Mouse (Mus musculus) stomach, embryonic 16.5 days (tissue): ENCODE measurements around the gene Ank3. TPM values are rescaled to one million over a fixed set of nuclear protein-coding genes. Genes with fewer than 3 reads are reported as not detected.

Experiments used
- ATAC-seq: fragments of 200-750 bp; cut with Nextera tagmentation; 2 replicates; pipeline ENCODE4 v1.8.0; 2017; ENCODE audit warnings: moderate number of reproducible peaks, moderate TSS enrichment; ENCODE audit not compliant: insufficient read depth, low FRiP score
- H3K27ac ChIP-seq: fragments of 300-500 bp; sonication (generic); 2 replicates; pipeline ENCODE4 v1.5.1; 2014; ENCODE audit warnings: low read length
- H3K27me3 ChIP-seq: fragments of 300-500 bp; sonication (generic); 2 replicates; pipeline ENCODE4 v1.6.1; 2014; ENCODE audit warnings: low read length, control low read depth, mixed read lengths; ENCODE audit not compliant: control insufficient read depth, insufficient read depth
- H3K36me3 ChIP-seq: fragments of 300-500 bp; sonication (generic); 2 replicates; pipeline ENCODE4 v1.6.1; 2014; ENCODE audit warnings: low read length; ENCODE audit not compliant: control insufficient read depth, insufficient read depth
- H3K4me1 ChIP-seq: fragments of 300-500 bp; sonication (generic); 2 replicates; pipeline ENCODE4 v1.6.1; 2014; ENCODE audit warnings: low read length, control low read depth, mixed read lengths; ENCODE audit not compliant: control insufficient read depth, insufficient read depth
- H3K4me2 ChIP-seq: fragments of 300-500 bp; sonication (generic); 2 replicates; pipeline ENCODE4 v1.6.1; 2014; ENCODE audit warnings: low read depth, low read length, mixed read lengths
- H3K4me3 ChIP-seq: fragments of 300-500 bp; sonication (generic); replicated peaks from 2 replicates; pipeline ENCODE4 v1.5.1; 2014; ENCODE audit warnings: mild to moderate bottlenecking, low read length
- H3K9ac ChIP-seq: fragments of 300-500 bp; sonication (generic); 2 replicates; pipeline ENCODE4 v1.6.1; 2014; ENCODE audit warnings: low read length
- H3K9me3 ChIP-seq: fragments of 300-500 bp; sonication (generic); replicated peaks from 2 replicates; pipeline ENCODE4 v1.6.1; 2016; ENCODE audit warnings: low read length, control low read depth; ENCODE audit not compliant: control insufficient read depth
- WGBS: fragments of 180-500 bp; shearing (Covaris S2); extraction: QIAGEN DNeasy Blood & Tissue Kit; methylation state at CpG from one replicate; pipeline ENCODE4 v1.1.7; 2014; 5-methylcytosine and 5-hydroxymethylcytosine counted together
- polyA plus RNA-seq: library from polyadenylated mRNA; unstranded; fragments of >200 nt; fragmentation: Nextera tagmentation; extraction: Ambion mirVana; gene quantifications from 2 replicates; pipeline ENCODE4 v1.2.1, GENCODE M21; 2015

Ank3 gene
- polyA plus RNA-seq, 1 experiment from 2014 or later, result 37.7 TPM

DNA sequence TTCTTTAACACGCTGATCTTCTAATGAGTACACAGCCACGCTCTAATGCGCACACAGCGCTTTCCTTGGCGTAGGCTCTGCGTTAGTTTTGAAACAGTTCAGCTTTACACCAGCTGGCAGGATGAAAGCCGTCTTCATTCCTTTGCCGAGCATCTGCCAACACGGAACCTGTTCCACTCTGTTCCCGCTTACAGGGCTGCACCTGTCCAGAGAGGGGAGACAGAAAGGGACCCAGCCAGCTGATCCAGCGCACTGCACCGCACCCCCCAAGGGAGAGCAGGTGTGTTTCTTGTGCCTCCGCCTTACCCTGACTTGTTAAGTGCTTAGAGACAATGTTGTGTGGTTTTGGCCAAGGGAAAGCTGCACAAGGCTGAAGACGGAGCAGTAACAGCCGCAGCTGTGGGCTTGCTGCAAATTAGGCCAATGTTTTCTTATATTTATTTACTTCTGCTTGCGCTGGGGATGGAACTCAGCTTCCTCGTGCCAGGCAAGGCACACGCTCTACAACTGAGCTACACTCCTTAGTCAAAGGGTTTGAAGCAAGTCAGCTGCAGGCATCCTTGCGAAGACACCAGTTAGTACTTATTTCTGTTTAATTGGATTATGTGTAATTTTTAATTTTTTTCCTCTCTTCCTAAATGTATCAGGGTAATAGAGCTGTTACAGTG, 661.6 kb downstream of the Ank3 start:
- Histone ChIP-seq H3K27ac (no peak overlapping the region), H3K27me3 (no peaks in the 10 kb centered on the region), H3K9me3 (no peaks in the 10 kb centered on the region), H3K4me2 (no peak overlapping the region), H3K4me1 (no peaks in the 10 kb centered on the region), H3K9ac (no peak overlapping the region), H3K4me3 (no peak overlapping the region), H3K36me3 (no peaks in the 10 kb centered on the region)
- no peak for ATAC-seq
- 44% methylated on average over 19 of the region's 19 CpGs for WGBS

- Histone ChIP-seq H3K4me3 (no peak overlapping the region), H3K4me2 (no peak overlapping the region), H3K27me3 (no peaks in the 10 kb centered on the region), H3K27ac (no peak overlapping the region), H3K36me3 (no peaks in the 10 kb centered on the region), H3K9ac (no peak overlapping the region), H3K9me3 (no peaks in the 10 kb centered on the region), H3K4me1 (no peaks in the 10 kb centered on the region)
- peak; percentile 44; the same call in 1 of the 2 replicates for ATAC-seq
- 33% methylated on average over 10 of the region's 10 CpGs for WGBS
Observed at GRCm38 (mm10) chr10:70060689-70061081, 662.1 kb downstream of the Ank3 start.

- Histone ChIP-seq H3K4me1 (no peaks in the 10 kb centered on the region), H3K27ac (no peak overlapping the region), H3K27me3 (no peaks in the 10 kb centered on the region), H3K9me3 (no peaks in the 10 kb centered on the region), H3K36me3 (no peaks in the 10 kb centered on the region), H3K9ac (no peak overlapping the region), H3K4me3 (no peak overlapping the region), H3K4me2 (no peak overlapping the region)
- WGBS, result 86% methylated on average over 6 of the region's 6 CpGs
- ATAC-seq, result no peak
Observed at GRCm38 (mm10) chr10:70063881-70064555, 665.4 kb downstream of the Ank3 start.

DNA sequence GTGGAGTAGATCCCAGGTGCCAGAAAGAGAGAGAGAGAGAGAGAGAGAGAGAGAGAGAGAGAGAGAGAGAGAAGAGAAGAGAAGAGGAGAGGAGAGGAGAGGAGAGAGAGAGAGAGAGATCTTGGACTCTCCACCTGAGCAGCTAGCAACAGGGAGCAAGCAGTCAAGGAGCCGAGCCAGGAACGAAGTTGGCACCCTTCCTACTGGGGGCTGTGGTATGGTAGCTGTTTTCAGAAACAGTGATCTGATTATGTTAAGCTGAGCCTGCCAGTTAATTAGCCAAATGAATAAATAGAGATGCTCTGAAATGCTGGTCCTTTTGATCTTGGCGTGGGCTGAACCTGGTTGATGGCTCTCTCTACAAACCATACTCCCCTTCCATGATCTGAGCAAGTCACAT, 666.6 kb downstream of the Ank3 start:
- Histone ChIP-seq H3K27ac (no peak overlapping the region), H3K36me3 (no peaks in the 10 kb centered on the region)
- WGBS, result 82% methylated on average over 3 of the region's 3 CpGs

GRCm38 (mm10) chr10:70066497-70067168, 668.1 kb downstream of the Ank3 start:
- no peaks in the 10 kb centered on the region for H3K36me3 ChIP-seq
- no peak overlapping the region for H3K4me2 ChIP-seq
- H3K9me3 ChIP-seq, result peaks cover 4% of the 10 kb centered on the region; the same call in 1 of the 2 replicates
- no peak overlapping the region for H3K4me3 ChIP-seq
- H3K9ac ChIP-seq, result no peak overlapping the region
- H3K27ac ChIP-seq, result no peak overlapping the region
- WGBS, result 53% methylated on average over 8 of the region's 8 CpGs
- H3K27me3 ChIP-seq, result no peaks in the 10 kb centered on the region
- H3K4me1 ChIP-seq, result no peaks in the 10 kb centered on the region
- ATAC-seq, result no peak

More for the DNA sequence above, 666.6 kb downstream of the Ank3 start:
- H3K4me1 ChIP-seq, result no peaks in the 10 kb centered on the region
- no peak overlapping the region for H3K4me3 ChIP-seq
- no peak for ATAC-seq
- no peak overlapping the region for H3K4me2 ChIP-seq
- no peaks in the 10 kb centered on the region for H3K9me3 ChIP-seq
- H3K27me3 ChIP-seq, result no peaks in the 10 kb centered on the region
- no peak overlapping the region for H3K9ac ChIP-seq

GRCm38 (mm10) chr10:70067169-70068115, 668.9 kb downstream of the Ank3 start:
- Histone ChIP-seq H3K9ac (no peak overlapping the region), H3K36me3 (no peaks in the 10 kb centered on the region), H3K27ac (no peak overlapping the region), H3K4me2 (no peak overlapping the region), H3K4me1 (no peaks in the 10 kb centered on the region), H3K4me3 (no peak overlapping the region), H3K9me3 (peaks cover 4% of the 10 kb centered on the region; the same call in 1 of the 2 replicates), H3K27me3 (no peaks in the 10 kb centered on the region)
- ATAC-seq, result no peak
- WGBS, result 53% methylated on average over 6 of the region's 6 CpGs

GRCm38 (mm10) chr10:70069321-70069720, 670.7 kb downstream of the Ank3 start:
- Histone ChIP-seq H3K27me3 (no peaks in the 10 kb centered on the region), H3K36me3 (no peaks in the 10 kb centered on the region), H3K4me3 (no peak overlapping the region), H3K4me2 (no peak overlapping the region), H3K4me1 (no peaks in the 10 kb centered on the region), H3K9ac (no peak overlapping the region), H3K27ac (no peak overlapping the region), H3K9me3 (peaks cover 4% of the 10 kb centered on the region; the same call in 1 of the 2 replicates)
- ATAC-seq, result no peak
- 57% methylated on average over 6 of the region's 6 CpGs for WGBS

DNA sequence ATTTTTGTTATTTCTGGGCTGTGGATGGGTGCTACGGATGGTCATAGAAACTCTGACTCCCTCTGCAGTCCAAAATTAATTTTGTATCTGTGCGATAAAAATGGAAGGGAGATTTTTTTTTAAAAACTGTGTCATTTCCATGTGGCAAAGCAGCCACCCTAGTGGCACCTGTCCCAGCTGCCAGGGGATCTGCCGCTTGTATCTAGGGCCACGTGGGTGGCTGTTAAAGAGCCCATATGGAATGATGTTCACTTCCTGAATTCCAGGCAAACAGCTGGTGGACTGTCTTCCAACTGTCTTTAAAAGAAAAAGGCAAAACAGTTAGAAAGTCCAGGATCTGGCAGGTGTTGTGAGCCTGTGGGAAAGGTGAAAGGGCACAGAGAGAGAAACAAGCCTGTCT, 672.8 kb downstream of the Ank3 start:
- peaks cover 4% of the 10 kb centered on the region; the same call in 1 of the 2 replicates for H3K9me3 ChIP-seq
- H3K36me3 ChIP-seq, result no peaks in the 10 kb centered on the region
- no peaks in the 10 kb centered on the region for H3K4me1 ChIP-seq
- WGBS, result 85% methylated on average over 4 of the region's 4 CpGs
- H3K4me3 ChIP-seq, result no peak overlapping the region
- no peak overlapping the region for H3K27ac ChIP-seq
- H3K4me2 ChIP-seq, result no peak overlapping the region
- ATAC-seq, result no peak
- H3K27me3 ChIP-seq, result no peaks in the 10 kb centered on the region
- H3K9ac ChIP-seq, result no peak overlapping the region
